Mouse (Mus musculus) yolk sac, embryonic 10.5 days (tissue): Measurements from ENCODE around the gene Pecam1.

ENCODE experiments used
- DNase-seq: peaks from one replicate; pipeline ENCODE4 v3.0.0-alpha.2; 2017; ENCODE audit warnings: low spot score

Gene Pecam1

DNA sequence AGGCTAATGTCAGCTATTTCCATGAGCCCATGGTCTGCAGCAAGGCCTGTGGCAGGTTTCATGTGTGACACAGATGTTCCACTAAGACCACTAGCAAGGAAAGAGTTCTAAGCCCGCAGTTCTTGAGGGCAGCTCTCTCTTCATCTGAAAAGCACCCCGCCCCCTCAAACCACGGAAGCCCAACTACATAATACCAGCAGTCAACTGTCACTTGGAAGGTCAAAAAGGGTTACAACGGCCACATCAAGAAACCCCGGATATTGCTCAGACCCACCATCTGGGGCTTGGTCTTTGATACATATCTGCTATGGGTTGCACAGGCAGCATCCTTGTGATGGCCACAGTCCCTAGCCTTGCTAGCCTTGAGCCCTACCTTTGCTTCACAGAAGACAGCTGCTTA, 62.1 kb downstream of the Pecam1 start:
- DNase-seq: no peak

DNA sequence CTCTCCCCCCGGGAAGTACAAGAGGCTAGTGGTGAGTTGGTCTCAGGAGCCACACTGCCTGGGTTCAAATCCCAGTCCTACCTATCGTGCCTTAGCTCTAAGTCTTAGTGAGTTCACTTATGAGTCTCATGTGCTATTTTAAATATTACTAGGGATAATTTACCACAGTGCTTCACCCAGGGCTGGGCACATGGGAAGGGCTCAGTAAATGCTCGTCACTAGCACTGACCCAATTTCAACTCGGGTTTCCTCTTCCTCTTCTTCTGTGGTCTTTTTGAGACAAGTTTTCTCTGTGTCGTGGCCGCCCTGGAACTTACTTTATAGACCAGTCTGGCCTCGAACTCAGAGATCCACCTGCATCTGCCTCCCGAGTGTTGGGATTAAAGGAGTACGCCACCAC, 63.1 kb downstream of the Pecam1 start:
- no peak for DNase-seq

- DNase-seq: no peak
Observed at GRCm38 (mm10) chr11:106684027-106684426, 66.4 kb downstream of the Pecam1 start.

DNA sequence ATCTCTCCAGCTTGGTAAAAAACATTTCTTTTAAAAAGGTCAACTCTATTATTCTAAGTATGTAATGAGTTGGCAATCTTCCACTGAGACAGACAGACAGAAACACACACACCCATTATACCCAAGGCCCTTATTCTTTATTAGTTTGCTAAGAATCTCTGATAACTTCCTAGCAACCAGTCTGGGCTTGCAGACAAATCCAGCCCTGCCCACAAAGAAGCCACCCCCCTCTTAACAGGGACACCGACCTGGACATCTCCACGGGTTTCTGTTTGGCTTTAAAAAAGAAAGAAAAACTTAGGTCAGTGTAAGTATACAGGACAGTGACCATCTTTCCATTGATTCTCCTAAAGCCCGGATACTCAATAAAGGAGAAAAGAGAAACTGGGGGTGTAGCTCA, 67.1 kb downstream of the Pecam1 start:
- DNase-seq: no peak

DNA sequence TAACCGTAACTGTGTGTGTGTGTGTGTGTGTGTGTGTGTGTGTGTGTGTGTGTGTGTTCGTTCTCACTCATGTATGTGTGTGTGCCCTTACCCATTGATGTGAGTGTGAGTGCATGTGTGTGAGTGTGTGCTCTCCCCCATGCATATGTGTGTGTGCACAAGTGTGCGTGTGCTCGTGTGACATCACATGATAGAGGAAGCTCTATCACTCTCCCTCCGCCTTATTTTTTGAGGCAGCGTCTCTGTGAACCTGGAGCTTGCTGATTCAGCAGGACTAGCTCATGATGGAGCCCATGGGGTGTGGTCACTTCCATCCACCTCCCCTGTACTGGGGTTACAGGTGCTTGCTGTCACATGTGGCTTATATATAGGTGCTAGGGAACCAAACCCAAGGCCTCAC, 69.3 kb downstream of the Pecam1 start:
- DNase-seq: no peak

DNA sequence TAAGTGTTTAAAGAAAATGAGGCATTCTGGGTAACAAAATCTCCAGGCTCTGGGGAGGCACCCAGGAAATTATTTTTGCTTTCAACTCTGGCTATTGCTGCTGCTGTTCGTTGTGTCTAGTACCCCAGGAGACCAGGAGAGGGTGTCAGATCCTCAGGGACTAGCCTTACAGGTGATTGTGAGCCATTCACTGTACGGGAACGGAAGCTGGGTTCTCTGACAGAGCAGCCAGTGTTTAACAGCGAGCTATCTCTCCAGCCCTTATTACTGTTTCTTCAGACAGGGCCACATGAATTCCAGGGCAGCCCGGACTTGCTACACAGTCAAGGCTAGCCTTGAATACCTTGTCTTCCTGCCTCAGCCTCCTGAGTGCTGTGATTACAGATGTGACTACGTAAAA, 70.6 kb downstream of the Pecam1 start:
- no peak for DNase-seq

DNA sequence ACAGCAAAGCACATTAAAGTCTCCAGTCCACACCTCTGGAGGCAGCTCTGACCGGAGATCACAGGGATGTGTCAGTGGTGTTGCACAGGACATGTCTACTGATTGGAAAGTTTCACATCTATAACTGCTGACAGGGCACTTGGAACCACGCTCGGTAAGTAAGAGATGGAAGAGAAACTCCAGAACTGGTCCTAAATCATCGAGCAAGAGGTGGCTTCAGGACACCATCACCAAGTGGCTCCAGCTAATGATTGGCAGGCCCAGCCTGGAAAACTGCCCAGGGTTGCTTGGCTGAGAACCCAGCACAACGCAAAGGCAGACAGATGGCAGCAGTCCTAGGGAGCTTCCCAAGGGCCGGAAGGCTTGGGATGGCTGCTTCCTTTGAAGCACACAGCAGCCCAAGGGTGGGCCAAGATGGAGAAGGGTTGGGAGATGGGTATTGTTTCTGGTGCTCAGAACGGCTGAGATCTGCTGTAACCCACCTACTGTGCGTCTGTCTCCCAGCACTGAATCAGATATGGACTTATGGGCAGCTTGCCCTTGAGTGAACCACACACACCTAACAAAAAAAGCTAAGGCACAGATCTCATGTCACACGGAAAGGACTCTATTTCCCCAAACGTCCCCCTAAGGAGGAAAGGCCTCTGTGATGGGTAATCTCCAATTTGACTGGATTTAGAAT, 72.4 kb downstream of the Pecam1 start:
- DNase-seq: no peak

DNA sequence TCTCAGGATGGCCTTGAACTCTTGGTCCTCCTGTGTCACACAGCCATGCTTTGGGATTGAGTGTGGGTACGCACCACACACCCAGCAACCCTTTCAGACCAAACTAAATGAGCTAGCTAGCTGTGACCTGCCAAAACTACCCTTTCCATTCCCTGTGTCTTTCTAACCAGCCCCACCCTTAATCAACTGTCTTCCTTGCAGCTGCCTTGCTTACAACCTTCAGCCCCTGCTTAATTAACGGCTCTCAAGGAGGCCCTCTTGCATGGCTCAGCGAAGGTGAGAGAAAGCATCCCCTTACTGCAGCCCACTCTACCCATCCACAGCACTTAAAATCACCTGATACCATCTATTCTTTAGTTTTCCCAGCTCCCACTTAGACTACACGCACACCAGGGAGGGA, 73.1 kb downstream of the Pecam1 start:
- DNase-seq: no peak

GRCm38 (mm10) chr11:106675875-106676274, 74.6 kb downstream of the Pecam1 start:
- DNase-seq: no peak

GRCm38 (mm10) chr11:106675201-106675726, 75.2 kb downstream of the Pecam1 start:
- no peak for DNase-seq

- peak; percentile 50 for DNase-seq
Observed at GRCm38 (mm10) chr11:106674612-106675153, 75.7 kb downstream of the Pecam1 start.

- DNase-seq: no peak
Observed at GRCm38 (mm10) chr11:106673727-106674611, 76.5 kb downstream of the Pecam1 start.

DNA sequence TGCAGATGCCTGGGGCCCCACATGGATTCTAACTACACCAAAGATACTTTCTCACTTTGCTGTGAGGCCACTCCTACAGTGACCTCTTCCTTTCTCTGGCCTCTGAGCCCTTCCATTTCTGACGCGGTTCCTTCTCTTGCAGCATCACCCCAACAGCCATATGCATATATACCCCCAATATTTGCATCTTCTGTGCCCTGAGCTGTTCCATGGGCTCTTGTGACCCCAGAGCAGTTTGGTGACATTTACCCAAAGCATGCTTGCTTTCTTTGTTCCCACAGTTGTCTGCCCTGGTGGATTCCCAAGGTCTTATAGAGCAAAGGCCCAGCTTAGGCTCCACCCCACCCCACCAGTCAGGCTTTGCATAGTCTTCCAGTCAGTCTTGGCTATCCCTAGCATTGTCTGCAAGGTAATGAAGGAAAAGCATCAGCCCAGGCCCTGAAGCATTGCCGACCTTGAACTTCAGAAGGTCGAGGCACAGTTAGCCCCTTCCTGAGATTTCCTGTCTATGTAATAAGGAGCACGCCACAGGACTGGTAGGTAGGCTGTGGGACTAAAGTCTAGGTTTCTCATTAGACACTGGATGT, 77.4 kb downstream of the Pecam1 start:
- no peak for DNase-seq

DNA sequence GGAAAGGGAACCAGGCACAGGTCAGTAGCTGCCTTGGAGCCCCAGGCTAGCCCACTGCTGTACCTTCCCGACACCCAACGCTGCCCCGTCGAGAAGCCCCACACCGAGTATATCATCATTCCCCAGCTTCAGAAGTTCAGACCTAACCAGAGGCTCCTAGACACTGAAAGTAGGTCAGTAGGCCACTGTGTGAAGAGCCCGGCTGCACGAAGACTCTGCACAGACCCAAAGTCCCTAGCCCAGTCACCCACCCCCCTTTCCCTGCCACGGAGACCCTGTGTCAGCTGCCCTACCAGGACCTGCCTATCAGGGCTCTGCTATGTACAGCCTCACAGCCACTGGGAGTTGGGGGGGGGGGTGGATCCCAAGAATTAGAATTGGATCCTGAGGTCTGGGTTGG, 78.6 kb downstream of the Pecam1 start:
- DNase-seq: no peak

DNA sequence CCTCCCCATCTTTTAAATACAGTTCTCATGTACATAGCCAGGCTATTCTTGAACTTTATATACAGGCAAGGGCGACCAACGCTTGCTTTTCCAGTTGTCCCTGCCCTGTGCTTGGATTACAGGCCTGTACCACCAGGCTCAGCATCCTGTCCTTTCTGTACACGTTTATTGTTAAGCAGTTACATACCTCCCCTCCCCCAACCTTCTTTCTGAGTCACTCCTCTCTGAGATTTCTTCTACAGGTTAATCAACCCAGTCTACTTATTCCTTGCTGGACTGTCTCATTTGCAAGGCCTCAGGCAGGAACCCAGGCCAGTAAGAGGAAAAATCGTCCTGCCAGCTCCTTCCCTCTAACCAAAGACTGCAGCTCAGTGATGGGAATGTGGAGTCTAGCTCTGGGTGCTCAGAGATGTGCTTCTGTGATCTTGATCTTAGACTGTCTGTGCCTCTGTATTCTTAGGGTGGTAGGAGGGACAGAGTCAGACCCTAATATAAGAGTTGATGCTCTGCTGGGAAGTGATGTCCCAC, 79.4 kb downstream of the Pecam1 start:
- DNase-seq: no peak

DNA sequence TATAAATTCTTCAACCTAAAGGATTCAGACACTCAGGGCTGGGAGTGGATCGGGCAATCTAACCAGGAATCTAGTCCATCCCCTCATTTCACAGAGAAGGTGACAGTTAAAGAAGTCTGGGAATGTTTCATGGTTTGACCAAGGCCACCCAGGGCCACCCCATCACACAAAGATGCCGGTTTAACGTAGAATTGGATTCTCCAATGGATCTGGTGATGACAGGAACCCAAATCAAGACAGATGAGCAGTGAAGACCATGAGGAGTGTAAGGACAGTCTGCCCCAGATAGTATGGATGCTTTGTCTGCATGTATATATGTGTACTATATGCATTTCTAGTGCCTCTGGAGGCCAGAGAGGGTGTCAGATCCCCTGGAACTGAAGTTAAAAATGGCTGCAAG, 80.2 kb downstream of the Pecam1 start:
- DNase-seq: no peak

DNA sequence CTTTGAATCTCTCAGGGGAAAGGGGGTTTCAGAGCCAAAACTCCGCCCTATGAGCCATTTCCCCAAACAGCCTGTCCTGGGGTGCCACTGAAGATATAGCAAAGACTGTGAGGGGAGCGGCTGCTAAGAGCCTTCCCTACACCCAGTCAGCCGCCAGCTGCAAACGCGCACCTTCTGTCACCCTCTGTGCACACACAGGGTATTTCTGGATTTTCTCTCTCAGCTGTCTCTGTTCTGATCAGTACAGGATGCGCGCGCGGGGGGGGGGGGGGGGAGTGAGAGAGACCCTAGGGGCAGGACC, 80.6 kb downstream of the Pecam1 start:
- DNase-seq: no peak

DNA sequence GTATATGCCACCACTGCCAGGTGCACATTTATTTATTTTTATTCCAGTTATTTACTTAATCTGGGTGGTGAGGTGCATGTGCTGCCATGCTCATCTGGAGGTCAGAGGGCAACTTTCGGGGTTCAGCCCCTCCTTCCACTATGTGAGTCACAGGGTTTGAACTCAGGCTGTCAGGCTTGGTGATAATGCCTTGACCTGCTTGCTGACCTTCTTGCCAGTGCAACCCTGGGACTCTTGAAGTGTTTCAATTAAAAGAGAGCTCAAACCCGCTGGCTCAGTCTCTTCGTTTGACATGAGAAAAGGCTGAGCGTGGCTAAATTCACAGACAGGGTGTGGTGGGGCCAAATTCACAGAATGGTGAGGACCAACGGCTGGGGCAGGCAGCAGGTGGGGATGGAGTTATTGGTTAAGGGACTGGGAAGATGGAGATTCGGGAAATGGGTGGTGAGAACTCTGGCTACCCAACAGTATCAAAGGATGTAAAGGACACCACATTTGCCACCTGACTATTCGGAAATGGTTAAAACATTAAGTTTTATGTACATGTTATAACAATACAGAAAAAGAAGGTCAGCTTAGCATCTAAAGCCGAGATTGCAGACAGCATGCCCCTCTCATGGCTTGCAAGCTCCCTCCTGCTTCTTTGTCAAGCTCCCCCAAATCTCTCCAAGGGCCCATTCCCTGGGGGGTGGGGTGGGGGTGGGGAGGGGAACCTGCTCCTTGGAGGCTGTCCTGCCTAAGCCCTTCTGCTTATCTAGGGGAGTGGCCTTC, 81.1 kb downstream of the Pecam1 start:
- no peak for DNase-seq

DNA sequence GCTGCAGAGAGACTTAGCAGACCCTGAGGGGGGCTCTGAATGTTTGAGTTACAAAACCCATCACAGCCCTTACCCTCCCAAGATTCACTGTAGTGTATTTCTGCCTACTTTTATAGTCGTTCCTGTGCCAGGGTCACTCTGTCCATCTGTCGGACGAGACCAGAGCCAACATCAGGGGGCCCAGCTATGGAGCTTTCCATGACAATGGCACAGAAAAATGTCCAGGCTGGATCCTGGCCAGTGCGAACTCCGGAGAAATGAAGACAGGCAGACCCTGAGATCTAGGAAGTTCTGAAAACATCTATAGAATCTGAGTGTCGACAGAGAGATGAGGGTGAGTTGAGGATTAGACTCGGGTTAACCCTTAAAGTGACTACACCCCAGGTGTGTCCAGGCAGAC, 82.1 kb downstream of the Pecam1 start:
- no peak for DNase-seq

DNA sequence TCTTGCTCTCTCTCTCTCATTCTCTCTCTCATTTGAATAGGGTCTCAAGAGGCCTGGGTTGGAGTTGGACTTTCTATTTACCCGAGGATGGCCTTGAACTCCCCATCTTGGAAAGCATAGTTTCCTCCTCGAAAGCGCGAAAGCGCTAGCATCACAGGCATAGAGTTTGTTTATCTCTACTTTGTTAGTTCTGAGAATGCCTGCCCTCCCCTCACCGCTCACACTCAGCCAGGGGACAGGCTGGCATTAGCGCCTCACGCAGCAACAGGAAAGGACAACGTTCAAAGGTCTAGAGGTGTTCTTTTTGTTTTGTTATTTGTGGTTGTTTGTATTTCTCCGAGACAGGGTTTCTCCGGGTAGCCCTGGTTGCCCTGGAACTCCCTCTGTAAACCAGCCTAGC, 82.6 kb downstream of the Pecam1 start:
- DNase-seq: no peak

GRCm38 (mm10) chr11:106666470-106667107, 83.8 kb downstream of the Pecam1 start:
- no peak for DNase-seq
